Mouse (Mus musculus) embryonic facial prominence, embryonic 13.5 days (tissue): ENCODE measurements around the gene Map3k20. TPM values are rescaled to one million over a fixed set of nuclear protein-coding genes. Genes with fewer than 3 reads are reported as not detected.
A peak's percentile ranks its signal among the peaks of the same experiment; 100 is the strongest.

Source experiments
- ATAC-seq: fragments of 200-750 bp; cut with Nextera tagmentation; 2 replicates; pipeline ENCODE4 v1.8.0; 2017; ENCODE audit warnings: low read depth; ENCODE audit not compliant: insufficient number of reproducible peaks, insufficient read depth, low FRiP score, low TSS enrichment
- H3K27ac ChIP-seq: fragments of 300-500 bp; sonication (generic); 2 replicates; pipeline ENCODE4 v1.5.1; 2015; ENCODE audit warnings: moderate library complexity, mild to moderate bottlenecking, inconsistent platforms
- H3K27me3 ChIP-seq: fragments of 300-500 bp; sonication (generic); 2 replicates; pipeline ENCODE4 v1.6.1; 2015; ENCODE audit warnings: mild to moderate bottlenecking, inconsistent platforms
- H3K36me3 ChIP-seq: fragments of 300-500 bp; sonication (generic); 2 replicates; pipeline ENCODE4 v1.6.1; 2015; ENCODE audit warnings: mild to moderate bottlenecking, inconsistent platforms
- H3K4me1 ChIP-seq: fragments of 300-500 bp; sonication (generic); 2 replicates; pipeline ENCODE4 v1.6.1; 2015; ENCODE audit warnings: inconsistent platforms
- H3K4me2 ChIP-seq: fragments of 300-500 bp; sonication (generic); 2 replicates; pipeline ENCODE4 v1.6.1; 2015; ENCODE audit warnings: moderate library complexity, mild to moderate bottlenecking, inconsistent platforms
- H3K4me3 ChIP-seq: fragments of 300-500 bp; sonication (generic); 2 replicates; pipeline ENCODE4 v1.5.1; 2015; ENCODE audit warnings: mild to moderate bottlenecking, inconsistent platforms
- H3K9ac ChIP-seq: fragments of 300-500 bp; sonication (generic); 2 replicates; pipeline ENCODE4 v1.6.1; 2015; ENCODE audit warnings: mild to moderate bottlenecking, inconsistent platforms
- H3K9me3 ChIP-seq: fragments of 300-500 bp; sonication (generic); 2 replicates; pipeline ENCODE4 v1.6.1; 2016; ENCODE audit warnings: inconsistent platforms
- WGBS: fragments of 180-500 bp; shearing (Covaris S2); methylation state at CpG from one replicate; pipeline ENCODE4 v1.1.7; 2015; ENCODE audit warnings: mixed read lengths; 5-methylcytosine and 5-hydroxymethylcytosine counted together
- polyA plus RNA-seq: library from polyadenylated mRNA; unstranded; fragments of >200 nt; fragmentation: Nextera tagmentation; extraction: Ambion mirVana; gene quantifications from 2 replicates; pipeline ENCODE4 v1.2.1, GENCODE M21; 2015

Gene Map3k20
- polyA plus RNA-seq, 1 experiment from 2014 or later: 17.6 TPM

DNA sequence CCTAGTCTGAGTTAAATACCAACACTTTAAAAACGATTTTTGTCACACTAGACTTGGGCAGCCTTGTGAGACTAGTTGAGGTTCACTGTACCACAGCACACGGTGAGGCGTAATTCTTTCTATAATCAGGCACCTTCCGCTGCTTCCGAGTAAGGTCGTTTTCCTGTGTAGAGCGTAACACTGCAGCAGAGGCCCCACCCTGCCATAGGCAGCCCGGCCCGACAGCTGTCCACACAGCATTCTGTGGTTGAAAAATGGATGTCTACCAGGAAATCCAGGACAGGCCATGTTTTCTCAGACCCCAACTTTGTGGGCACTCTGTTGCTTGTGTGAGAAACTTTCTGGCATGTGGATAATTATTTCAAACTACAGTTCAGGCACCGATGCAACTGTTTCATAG lies 121.3 kb downstream of the Map3k20 start:
- no peaks in the 10 kb centered on the region for H3K36me3 ChIP-seq
- no peak overlapping the region for H3K4me2 ChIP-seq
- H3K4me3 ChIP-seq: no peak overlapping the region
- H3K27me3 ChIP-seq: no peaks in the 10 kb centered on the region
- no peak for ATAC-seq
- WGBS: 70% methylated on average over 10 of the region's 10 CpGs
- H3K4me1 ChIP-seq: peaks cover 29% of the 10 kb centered on the region
- H3K9ac ChIP-seq: no peak overlapping the region
- peak overlapping the region; percentile 30 for H3K27ac ChIP-seq
- no peaks in the 10 kb centered on the region for H3K9me3 ChIP-seq

DNA sequence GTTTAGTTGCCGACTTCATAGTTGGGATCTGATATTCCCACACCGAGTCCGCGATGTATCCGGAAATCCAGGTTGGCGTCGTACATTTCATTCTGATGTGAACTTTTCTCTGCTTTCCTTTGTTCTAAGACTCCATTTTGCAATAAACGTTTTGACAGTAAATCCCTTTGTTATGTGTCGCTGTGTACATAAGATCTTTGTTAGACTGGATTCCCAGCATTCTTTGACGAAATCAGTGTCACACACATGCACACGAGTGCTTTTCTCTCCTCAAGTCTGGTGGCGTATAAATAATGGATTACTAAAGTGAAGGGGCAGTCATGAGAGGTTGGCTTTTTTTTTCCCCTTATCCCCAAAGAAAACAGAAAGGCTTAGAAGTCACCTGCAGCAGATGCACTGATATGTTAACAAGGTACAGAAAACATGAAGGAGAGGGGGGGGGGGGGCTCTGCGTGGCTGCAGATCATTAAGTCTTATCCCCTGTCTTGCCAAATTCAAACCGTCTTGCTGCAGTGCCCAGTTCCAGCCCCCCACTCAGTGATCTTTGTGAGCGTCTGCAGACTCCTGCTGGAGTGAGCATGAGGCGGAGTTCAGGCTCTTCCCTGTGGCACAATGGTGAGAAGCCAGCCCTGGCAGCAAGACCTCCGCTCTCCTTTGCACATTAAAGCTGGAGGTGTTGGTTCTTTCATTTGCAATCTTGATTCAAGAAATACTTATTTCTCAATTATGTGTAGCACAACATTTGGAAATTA lies 122.1 kb downstream of the Map3k20 start:
- Histone ChIP-seq H3K27ac (peak overlapping the region; percentile 40; the same call in 1 of the 2 replicates), H3K36me3 (no peaks in the 10 kb centered on the region), H3K27me3 (no peaks in the 10 kb centered on the region), H3K4me3 (no peak overlapping the region), H3K4me1 (peaks cover 26% of the 10 kb centered on the region), H3K4me2 (no peak overlapping the region), H3K9me3 (no peaks in the 10 kb centered on the region), H3K9ac (no peak overlapping the region)
- no peak for ATAC-seq
- WGBS: 53% methylated on average over 17 of the region's 17 CpGs

DNA sequence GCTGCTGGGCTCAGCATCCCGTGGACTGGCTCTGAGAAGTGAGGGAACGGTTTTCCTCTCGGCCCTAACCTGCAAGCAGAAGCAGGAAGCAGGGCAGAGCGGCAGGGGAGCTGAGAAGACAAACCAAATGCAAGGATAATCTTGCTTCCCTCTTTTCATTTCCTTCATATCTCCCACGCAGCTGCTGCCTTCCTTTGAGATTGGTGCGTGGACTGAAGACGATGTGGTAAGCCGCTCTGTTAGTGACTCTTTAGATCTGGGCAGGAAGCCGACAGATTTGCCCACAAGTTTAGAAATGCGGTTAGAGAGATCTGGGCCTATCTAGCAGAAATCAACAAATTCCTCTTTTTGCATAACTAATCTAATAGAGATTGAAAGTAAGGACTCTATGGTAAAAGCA lies 124.5 kb downstream of the Map3k20 start:
- peaks cover 24% of the 10 kb centered on the region for H3K4me1 ChIP-seq
- ATAC-seq: no peak
- WGBS: 66% methylated on average over 10 of the region's 10 CpGs

DNA sequence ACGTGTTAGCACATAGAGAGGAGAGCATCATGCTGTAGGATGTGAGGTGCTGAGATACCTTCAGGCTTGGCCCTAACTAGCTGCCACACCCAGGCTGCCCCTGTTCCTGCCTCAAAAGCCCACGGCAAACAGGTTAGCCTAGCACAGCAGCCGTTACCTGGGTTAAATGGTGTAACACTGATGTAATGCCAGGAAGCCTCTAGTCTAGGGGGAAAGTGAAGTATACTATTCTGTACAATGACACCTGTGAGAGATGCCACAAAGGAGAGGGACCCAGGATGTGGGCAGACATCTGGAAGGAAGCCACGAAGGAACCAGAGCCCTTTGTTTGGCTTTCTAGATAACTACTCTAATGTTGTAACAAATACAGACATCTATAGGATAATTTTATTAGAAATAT lies 126.8 kb downstream of the Map3k20 start:
- Histone ChIP-seq H3K4me3 (no peak overlapping the region), H3K9me3 (no peaks in the 10 kb centered on the region), H3K27ac (no peak overlapping the region), H3K36me3 (no peaks in the 10 kb centered on the region), H3K27me3 (no peaks in the 10 kb centered on the region), H3K9ac (no peak overlapping the region), H3K4me1 (peaks cover 24% of the 10 kb centered on the region), H3K4me2 (no peak overlapping the region)
- 92% methylated on average over 4 of the region's 4 CpGs for WGBS
- ATAC-seq: no peak

More for the DNA sequence above, 124.5 kb downstream of the Map3k20 start:
- H3K4me2 ChIP-seq: no peak overlapping the region
- no peak overlapping the region for H3K9ac ChIP-seq
- H3K36me3 ChIP-seq: no peaks in the 10 kb centered on the region
- H3K4me3 ChIP-seq: no peak overlapping the region
- no peaks in the 10 kb centered on the region for H3K27me3 ChIP-seq
- no peaks in the 10 kb centered on the region for H3K9me3 ChIP-seq
- H3K27ac ChIP-seq: peak overlapping the region; percentile 16; the same call in 1 of the 2 replicates

DNA sequence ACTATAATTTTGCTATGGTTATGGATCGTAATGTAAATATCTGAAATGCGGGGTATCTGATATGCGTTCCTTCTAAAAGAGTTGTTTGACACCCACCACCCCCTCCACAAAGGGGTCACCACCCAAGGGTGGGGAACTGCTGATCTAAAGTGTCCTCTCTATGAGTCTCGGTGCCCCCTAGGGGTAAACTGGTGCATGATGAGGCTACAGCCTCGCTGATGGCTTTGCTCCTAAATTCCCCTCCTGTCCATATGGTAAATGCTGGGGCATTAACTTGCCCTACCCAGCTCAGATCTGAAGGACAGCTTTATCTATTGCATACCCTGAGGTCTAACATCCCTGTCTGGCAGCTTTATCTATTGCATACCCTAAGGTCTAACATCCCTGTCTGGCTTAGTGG lies 130.0 kb downstream of the Map3k20 start:
- Histone ChIP-seq H3K27me3 (no peaks in the 10 kb centered on the region), H3K36me3 (0 out of 2 replicates have a peak, but pooled peaks cover 9% of the 10 kb centered on the region), H3K9ac (no peak overlapping the region), H3K4me3 (no peak overlapping the region), H3K4me1 (peaks cover 2% of the 10 kb centered on the region; the same call in 1 of the 2 replicates), H3K4me2 (no peak overlapping the region), H3K9me3 (no peaks in the 10 kb centered on the region), H3K27ac (no peak overlapping the region)
- 84% methylated on average over 5 of the region's 5 CpGs for WGBS
- ATAC-seq: no peak

DNA sequence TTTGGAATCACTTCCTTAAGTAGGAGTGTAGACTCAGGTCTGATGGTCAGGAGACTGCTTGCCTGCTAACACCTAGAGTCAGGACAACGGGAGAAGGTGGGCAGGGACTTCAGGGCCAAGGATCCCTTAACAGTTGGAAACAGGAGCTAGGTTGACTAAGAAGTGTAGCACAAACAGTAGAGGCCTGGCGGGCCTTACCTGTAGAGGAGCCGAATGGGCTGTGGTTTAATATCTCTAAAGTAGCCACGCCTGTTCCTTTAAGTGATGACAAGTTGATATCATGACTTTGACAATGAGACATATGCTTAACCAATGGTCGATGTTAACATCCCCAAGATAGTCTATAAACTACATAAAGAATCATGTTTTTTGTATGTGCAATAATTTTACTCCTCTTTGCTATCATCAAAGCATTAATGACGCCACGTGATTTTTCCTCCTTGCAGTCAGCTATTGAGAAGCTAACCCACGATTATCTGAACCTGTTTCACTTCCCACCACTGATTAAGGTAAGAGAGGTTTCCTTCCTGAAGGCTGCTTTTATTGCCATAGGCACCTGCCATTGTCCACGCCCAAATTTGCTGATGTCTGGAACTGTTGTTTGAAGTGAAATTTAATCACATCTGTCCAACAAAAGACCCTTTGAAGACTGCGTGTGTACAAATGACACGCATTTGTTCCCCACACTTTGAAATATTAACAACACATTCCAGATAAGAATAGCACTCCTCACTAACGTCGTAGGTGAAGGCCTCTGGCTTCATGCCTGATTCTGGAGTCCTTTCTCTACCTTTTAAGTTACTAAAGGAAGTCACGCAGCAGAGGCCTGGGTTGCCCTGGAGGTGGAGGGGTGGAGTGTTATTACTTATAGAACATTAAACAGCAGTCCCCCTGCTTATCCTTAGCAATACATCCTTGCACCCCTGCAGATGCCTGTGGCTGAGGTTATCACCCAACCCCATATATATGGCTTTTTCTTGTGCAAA lies 131.0 kb downstream of the Map3k20 start:
- Histone ChIP-seq H3K4me3 (no peak overlapping the region), H3K36me3 (0 out of 2 replicates have a peak, but pooled peaks cover 9% of the 10 kb centered on the region), H3K27me3 (no peaks in the 10 kb centered on the region), H3K9me3 (no peaks in the 10 kb centered on the region), H3K4me2 (no peak overlapping the region), H3K9ac (no peak overlapping the region), H3K27ac (no peak overlapping the region), H3K4me1 (no peaks in the 10 kb centered on the region)
- no peak for ATAC-seq
- 57% methylated on average over 14 of the region's 14 CpGs for WGBS

DNA sequence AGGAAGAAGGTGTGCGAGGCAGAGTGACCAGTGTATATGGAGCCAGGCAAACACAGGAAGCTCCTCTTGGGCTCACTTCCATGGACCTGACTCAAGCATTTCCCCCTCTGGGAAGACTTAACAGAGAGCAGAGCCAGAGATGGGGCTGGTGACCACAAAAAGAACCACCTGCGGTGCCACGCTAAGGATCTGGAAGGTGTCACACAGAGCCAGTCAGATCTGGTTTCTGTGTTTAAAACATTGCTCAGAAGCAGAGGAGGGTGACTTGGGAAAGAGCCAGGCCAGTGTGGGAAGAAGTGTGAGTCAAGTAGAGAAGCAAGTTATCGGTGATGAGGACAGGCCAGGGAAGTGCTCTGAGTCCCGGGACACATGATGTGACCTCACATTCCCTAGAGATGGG lies 135.1 kb downstream of the Map3k20 start:
- no peaks in the 10 kb centered on the region for H3K27me3 ChIP-seq
- no peak overlapping the region for H3K4me3 ChIP-seq
- no peak overlapping the region for H3K27ac ChIP-seq
- peaks cover 3% of the 10 kb centered on the region; the same call in 1 of the 2 replicates for H3K4me1 ChIP-seq
- WGBS: 85% methylated on average over 5 of the region's 5 CpGs
- H3K4me2 ChIP-seq: no peak overlapping the region
- ATAC-seq: no peak
- H3K9ac ChIP-seq: no peak overlapping the region
- H3K36me3 ChIP-seq: 0 out of 2 replicates have a peak, but pooled peaks cover 9% of the 10 kb centered on the region
- no peaks in the 10 kb centered on the region for H3K9me3 ChIP-seq

DNA sequence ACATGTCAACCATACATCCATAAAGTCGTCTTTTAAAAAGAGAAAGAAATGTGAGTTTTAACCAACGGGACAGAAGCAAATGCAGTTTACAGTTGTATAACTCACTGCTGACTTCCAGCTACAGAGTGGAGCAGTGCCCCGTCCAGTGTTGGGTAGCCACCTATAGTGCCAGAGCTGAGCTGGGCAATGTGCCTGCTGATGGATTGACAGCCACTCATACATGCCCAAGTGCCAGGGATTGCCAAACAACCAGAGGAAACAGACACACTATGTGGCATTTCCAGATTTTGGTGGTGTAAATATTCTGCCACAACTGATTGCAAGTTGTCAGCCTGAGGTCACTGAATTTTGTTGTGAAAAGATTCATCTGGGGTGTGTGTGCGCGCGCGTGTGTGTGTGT lies 139.2 kb downstream of the Map3k20 start:
- H3K4me2 ChIP-seq: no peak overlapping the region
- H3K36me3 ChIP-seq: no peaks in the 10 kb centered on the region
- no peak overlapping the region for H3K9ac ChIP-seq
- WGBS: 86% methylated on average over 7 of the region's 7 CpGs
- no peak overlapping the region for H3K27ac ChIP-seq
- H3K4me3 ChIP-seq: no peak overlapping the region
- H3K9me3 ChIP-seq: no peaks in the 10 kb centered on the region
- peaks cover 8% of the 10 kb centered on the region; the same call in 1 of the 2 replicates for H3K4me1 ChIP-seq
- ATAC-seq: no peak
- H3K27me3 ChIP-seq: no peaks in the 10 kb centered on the region

DNA sequence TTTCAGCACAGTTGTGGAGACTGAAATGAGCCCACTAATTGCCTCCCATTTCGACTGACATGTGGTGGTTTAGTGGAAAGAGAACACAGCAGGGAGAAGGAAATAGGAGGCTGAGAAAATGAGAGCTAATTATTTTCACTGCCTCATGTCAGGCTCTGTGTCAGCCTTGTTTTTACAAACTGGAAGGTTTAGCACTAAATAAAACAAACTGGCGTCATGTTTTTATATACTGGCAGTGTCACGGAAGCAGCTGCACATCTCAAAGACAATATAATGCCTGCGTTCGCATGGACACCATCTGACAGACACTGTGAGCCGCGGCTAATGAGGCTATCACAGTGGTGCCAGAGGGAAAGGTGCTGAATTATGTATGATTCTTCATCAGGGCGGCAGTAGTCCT lies 141.3 kb downstream of the Map3k20 start:
- H3K36me3 ChIP-seq: no peaks in the 10 kb centered on the region
- no peaks in the 10 kb centered on the region for H3K9me3 ChIP-seq
- no peak overlapping the region for H3K4me2 ChIP-seq
- H3K27ac ChIP-seq: no peak overlapping the region
- no peak for ATAC-seq
- H3K9ac ChIP-seq: no peak overlapping the region
- H3K4me1 ChIP-seq: peaks cover 8% of the 10 kb centered on the region; the same call in 1 of the 2 replicates
- no peaks in the 10 kb centered on the region for H3K27me3 ChIP-seq
- no peak overlapping the region for H3K4me3 ChIP-seq
- WGBS: 28% methylated on average over 8 of the region's 8 CpGs

DNA sequence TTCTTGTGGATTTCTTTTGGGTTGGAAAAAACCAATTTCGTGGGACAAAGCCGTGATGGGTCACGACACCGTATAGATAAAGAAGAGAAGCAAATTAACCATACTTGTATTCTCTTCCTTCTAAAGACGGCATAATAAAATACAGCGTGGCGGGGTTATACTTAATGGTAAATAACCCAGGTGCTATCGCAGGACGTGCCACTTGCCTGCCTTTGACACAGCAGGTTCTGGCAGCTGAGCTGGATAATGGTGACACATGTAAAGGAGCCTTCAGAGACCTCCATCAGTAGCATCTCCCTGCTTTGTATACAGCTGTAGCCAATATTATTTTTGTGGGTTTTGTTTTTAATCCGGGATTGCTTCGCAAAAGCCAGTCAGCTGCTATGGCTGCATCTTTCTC lies 141.9 kb downstream of the Map3k20 start:
- no peaks in the 10 kb centered on the region for H3K27me3 ChIP-seq
- H3K4me3 ChIP-seq: no peak overlapping the region
- peaks cover 8% of the 10 kb centered on the region; the same call in 1 of the 2 replicates for H3K4me1 ChIP-seq
- 72% methylated on average over 11 of the region's 11 CpGs for WGBS
- H3K4me2 ChIP-seq: no peak overlapping the region
- no peak overlapping the region for H3K9ac ChIP-seq
- ATAC-seq: no peak
- no peaks in the 10 kb centered on the region for H3K36me3 ChIP-seq
- no peaks in the 10 kb centered on the region for H3K9me3 ChIP-seq
- H3K27ac ChIP-seq: no peak overlapping the region

DNA sequence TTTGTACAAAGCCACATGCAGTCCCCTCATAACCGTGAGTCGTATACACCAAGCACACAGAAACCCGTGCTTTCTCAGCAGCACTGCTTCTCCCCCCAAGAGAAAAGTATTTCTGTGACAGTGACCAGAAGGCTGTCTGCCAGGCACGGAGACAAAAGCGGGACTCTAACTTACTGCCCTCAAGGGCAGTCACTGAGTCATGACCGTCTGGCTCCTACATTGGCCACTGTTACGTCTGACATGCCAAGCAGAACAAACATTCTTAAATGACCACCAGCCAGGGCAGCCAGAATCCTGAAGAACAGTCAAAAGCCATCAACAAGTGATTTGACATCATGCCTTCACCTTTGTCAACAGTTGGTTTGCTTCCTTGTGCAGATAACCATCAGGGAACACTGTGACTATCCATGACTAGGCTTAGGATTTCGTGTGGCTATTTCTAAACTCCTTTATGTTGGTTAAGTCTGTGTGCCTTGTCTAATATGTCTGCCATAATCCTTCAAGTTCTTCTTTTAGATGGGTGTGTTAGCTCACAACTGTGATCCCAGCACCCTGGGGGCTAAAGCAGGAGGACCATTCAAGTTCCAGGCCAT lies 153.6 kb downstream of the Map3k20 start:
- Histone ChIP-seq H3K4me1 (no peaks in the 10 kb centered on the region), H3K27me3 (no peaks in the 10 kb centered on the region), H3K4me2 (no peak overlapping the region), H3K36me3 (peaks cover 4% of the 10 kb centered on the region; the same call in 1 of the 2 replicates), H3K4me3 (no peak overlapping the region), H3K9me3 (no peaks in the 10 kb centered on the region), H3K9ac (no peak overlapping the region), H3K27ac (no peak overlapping the region)
- no peak for ATAC-seq
- 76% methylated on average over 8 of the region's 8 CpGs for WGBS
